Mouse (Mus musculus): ENCODE results near the gene Limch1. TPM values are rescaled to one million over a fixed set of nuclear protein-coding genes. Genes with fewer than 3 reads are reported as not detected.

The Limch1 gene
- polyA plus RNA-seq, 1 experiment from 2014 or later = 12.7 TPM

- no peak overlapping the region for H3K9ac ChIP-seq (replicated peaks; ENCODE audit: low read depth, low read length)
- no peaks in the 10 kb centered on the region for H3K9me3 ChIP-seq (ENCODE audit: control insufficient read depth, low read depth, low read length)
- WGBS = 93% methylated on average over 4 of the region's 4 CpGs
- no peak overlapping the region for H3K27ac ChIP-seq (ENCODE audit: low read length)
- H3K36me3 ChIP-seq (ENCODE audit: control insufficient read depth, insufficient read depth, low read length) = no peaks in the 10 kb centered on the region
- ATAC-seq (ENCODE audit: insufficient number of reproducible peaks, insufficient read depth, low FRiP score, low read depth) = no peak
- no peak overlapping the region for H3K4me2 ChIP-seq (replicated peaks; ENCODE audit: low read depth, low read length)
- H3K4me3 ChIP-seq (ENCODE audit: low read depth, low read length) = no peak overlapping the region
- H3K4me1 ChIP-seq (ENCODE audit: control insufficient read depth, insufficient read depth, low read length) = no peaks in the 10 kb centered on the region
- no peaks in the 10 kb centered on the region for H3K27me3 ChIP-seq (ENCODE audit: control insufficient read depth, insufficient read depth, low read length)
Measured at GRCm38 (mm10) chr5:66872053-66872452, 126.4 kb downstream of the Limch1 start.

GRCm38 (mm10) chr5:66872681-66873080 is 127.1 kb downstream of the Limch1 start:
- H3K27me3 ChIP-seq (ENCODE audit: control insufficient read depth, insufficient read depth, low read length) = no peaks in the 10 kb centered on the region
- no peaks in the 10 kb centered on the region for H3K4me1 ChIP-seq (ENCODE audit: control insufficient read depth, insufficient read depth, low read length)
- H3K36me3 ChIP-seq (ENCODE audit: control insufficient read depth, insufficient read depth, low read length) = no peaks in the 10 kb centered on the region
- no peak overlapping the region for H3K4me2 ChIP-seq (replicated peaks; ENCODE audit: low read depth, low read length)
- no peak for ATAC-seq (ENCODE audit: insufficient number of reproducible peaks, insufficient read depth, low FRiP score, low read depth)
- WGBS = 94% methylated on average over 6 of the region's 6 CpGs
- no peaks in the 10 kb centered on the region for H3K9me3 ChIP-seq (ENCODE audit: control insufficient read depth, low read depth, low read length)
- no peak overlapping the region for H3K9ac ChIP-seq (replicated peaks; ENCODE audit: low read depth, low read length)
- no peak overlapping the region for H3K27ac ChIP-seq (ENCODE audit: low read length)
- H3K4me3 ChIP-seq (ENCODE audit: low read depth, low read length) = no peak overlapping the region

- 55% methylated on average over 10 of the region's 10 CpGs for WGBS
- no peaks in the 10 kb centered on the region for H3K27me3 ChIP-seq (ENCODE audit: control insufficient read depth, insufficient read depth, low read length)
- no peak overlapping the region for H3K4me3 ChIP-seq (ENCODE audit: low read depth, low read length)
- no peak overlapping the region for H3K9ac ChIP-seq (replicated peaks; ENCODE audit: low read depth, low read length)
- no peak overlapping the region for H3K4me2 ChIP-seq (replicated peaks; ENCODE audit: low read depth, low read length)
- no peaks in the 10 kb centered on the region for H3K4me1 ChIP-seq (ENCODE audit: control insufficient read depth, insufficient read depth, low read length)
- no peak for ATAC-seq (ENCODE audit: insufficient number of reproducible peaks, insufficient read depth, low FRiP score, low read depth)
- H3K9me3 ChIP-seq (ENCODE audit: control insufficient read depth, low read depth, low read length) = no peaks in the 10 kb centered on the region
- no peaks in the 10 kb centered on the region for H3K36me3 ChIP-seq (ENCODE audit: control insufficient read depth, insufficient read depth, low read length)
- H3K27ac ChIP-seq (ENCODE audit: low read length) = no peak overlapping the region
Measured at GRCm38 (mm10) chr5:66876018-66876805, 130.6 kb downstream of the Limch1 start.

GRCm38 (mm10) chr5:66877066-66877465 is 131.4 kb downstream of the Limch1 start:
- H3K4me3 ChIP-seq (ENCODE audit: low read depth, low read length) = no peak overlapping the region
- H3K4me2 ChIP-seq (replicated peaks; ENCODE audit: low read depth, low read length) = no peak overlapping the region
- H3K9me3 ChIP-seq (ENCODE audit: control insufficient read depth, low read depth, low read length) = no peaks in the 10 kb centered on the region
- H3K9ac ChIP-seq (replicated peaks; ENCODE audit: low read depth, low read length) = no peak overlapping the region
- no peaks in the 10 kb centered on the region for H3K36me3 ChIP-seq (ENCODE audit: control insufficient read depth, insufficient read depth, low read length)
- H3K27ac ChIP-seq (ENCODE audit: low read length) = no peak overlapping the region
- WGBS = 46% methylated on average over 5 of the region's 5 CpGs
- no peaks in the 10 kb centered on the region for H3K27me3 ChIP-seq (ENCODE audit: control insufficient read depth, insufficient read depth, low read length)
- ATAC-seq (ENCODE audit: insufficient number of reproducible peaks, insufficient read depth, low FRiP score, low read depth) = no peak
- no peaks in the 10 kb centered on the region for H3K4me1 ChIP-seq (ENCODE audit: control insufficient read depth, insufficient read depth, low read length)

- Histone ChIP-seq H3K4me3 (ENCODE audit: low read depth, low read length) (no peak overlapping the region), H3K27me3 (ENCODE audit: control insufficient read depth, insufficient read depth, low read length) (no peaks in the 10 kb centered on the region), H3K9me3 (ENCODE audit: control insufficient read depth, low read depth, low read length) (no peaks in the 10 kb centered on the region), H3K27ac (ENCODE audit: low read length) (no peak overlapping the region), H3K36me3 (ENCODE audit: control insufficient read depth, insufficient read depth, low read length) (no peaks in the 10 kb centered on the region), H3K4me1 (ENCODE audit: control insufficient read depth, insufficient read depth, low read length) (no peaks in the 10 kb centered on the region), H3K9ac (replicated peaks; ENCODE audit: low read depth, low read length) (no peak overlapping the region), H3K4me2 (replicated peaks; ENCODE audit: low read depth, low read length) (no peak overlapping the region)
- 15% methylated on average over 3 of the region's 3 CpGs for WGBS
- ATAC-seq (ENCODE audit: insufficient number of reproducible peaks, insufficient read depth, low FRiP score, low read depth) = peak; percentile 69; the same call in 1 of the 2 replicates
Measured at GRCm38 (mm10) chr5:66881901-66882341, 136.3 kb downstream of the Limch1 start.

GRCm38 (mm10) chr5:66882718-66883117 is 137.1 kb downstream of the Limch1 start:
- no peaks in the 10 kb centered on the region for H3K36me3 ChIP-seq (ENCODE audit: control insufficient read depth, insufficient read depth, low read length)
- H3K27me3 ChIP-seq (ENCODE audit: control insufficient read depth, insufficient read depth, low read length) = no peaks in the 10 kb centered on the region
- no peaks in the 10 kb centered on the region for H3K4me1 ChIP-seq (ENCODE audit: control insufficient read depth, insufficient read depth, low read length)
- ATAC-seq (ENCODE audit: insufficient number of reproducible peaks, insufficient read depth, low FRiP score, low read depth) = no peak
- no peak overlapping the region for H3K4me3 ChIP-seq (ENCODE audit: low read depth, low read length)
- H3K9ac ChIP-seq (replicated peaks; ENCODE audit: low read depth, low read length) = no peak overlapping the region
- H3K4me2 ChIP-seq (replicated peaks; ENCODE audit: low read depth, low read length) = no peak overlapping the region
- H3K9me3 ChIP-seq (ENCODE audit: control insufficient read depth, low read depth, low read length) = no peaks in the 10 kb centered on the region
- 84% methylated on average over 13 of the region's 13 CpGs for WGBS
- no peak overlapping the region for H3K27ac ChIP-seq (ENCODE audit: low read length)

GRCm38 (mm10) chr5:66884505-66884904 is 138.9 kb downstream of the Limch1 start:
- no peaks in the 10 kb centered on the region for H3K4me1 ChIP-seq (ENCODE audit: control insufficient read depth, insufficient read depth, low read length)
- H3K36me3 ChIP-seq (ENCODE audit: control insufficient read depth, insufficient read depth, low read length) = no peaks in the 10 kb centered on the region
- ATAC-seq (ENCODE audit: insufficient number of reproducible peaks, insufficient read depth, low FRiP score, low read depth) = no peak
- no peaks in the 10 kb centered on the region for H3K27me3 ChIP-seq (ENCODE audit: control insufficient read depth, insufficient read depth, low read length)
- WGBS = 49% methylated on average over 4 of the region's 4 CpGs
- no peaks in the 10 kb centered on the region for H3K9me3 ChIP-seq (ENCODE audit: control insufficient read depth, low read depth, low read length)
- no peak overlapping the region for H3K4me3 ChIP-seq (ENCODE audit: low read depth, low read length)
- H3K4me2 ChIP-seq (replicated peaks; ENCODE audit: low read depth, low read length) = no peak overlapping the region
- H3K27ac ChIP-seq (ENCODE audit: low read length) = no peak overlapping the region
- H3K9ac ChIP-seq (replicated peaks; ENCODE audit: low read depth, low read length) = no peak overlapping the region

GRCm38 (mm10) chr5:66886410-66887120 is 140.9 kb downstream of the Limch1 start:
- no peak overlapping the region for H3K9ac ChIP-seq (replicated peaks; ENCODE audit: low read depth, low read length)
- no peaks in the 10 kb centered on the region for H3K4me1 ChIP-seq (ENCODE audit: control insufficient read depth, insufficient read depth, low read length)
- H3K27ac ChIP-seq (ENCODE audit: low read length) = no peak overlapping the region
- no peak for ATAC-seq (ENCODE audit: insufficient number of reproducible peaks, insufficient read depth, low FRiP score, low read depth)
- WGBS = 78% methylated on average over 5 of the region's 5 CpGs
- no peaks in the 10 kb centered on the region for H3K27me3 ChIP-seq (ENCODE audit: control insufficient read depth, insufficient read depth, low read length)
- no peaks in the 10 kb centered on the region for H3K36me3 ChIP-seq (ENCODE audit: control insufficient read depth, insufficient read depth, low read length)
- no peak overlapping the region for H3K4me2 ChIP-seq (replicated peaks; ENCODE audit: low read depth, low read length)
- H3K9me3 ChIP-seq (ENCODE audit: control insufficient read depth, low read depth, low read length) = no peaks in the 10 kb centered on the region
- H3K4me3 ChIP-seq (ENCODE audit: low read depth, low read length) = no peak overlapping the region

Measured in stomach, embryonic 14.5 days (tissue).